Mouse (Mus musculus): ENCODE data around the gene Gm10188.

Gene Gm10188

DNA sequence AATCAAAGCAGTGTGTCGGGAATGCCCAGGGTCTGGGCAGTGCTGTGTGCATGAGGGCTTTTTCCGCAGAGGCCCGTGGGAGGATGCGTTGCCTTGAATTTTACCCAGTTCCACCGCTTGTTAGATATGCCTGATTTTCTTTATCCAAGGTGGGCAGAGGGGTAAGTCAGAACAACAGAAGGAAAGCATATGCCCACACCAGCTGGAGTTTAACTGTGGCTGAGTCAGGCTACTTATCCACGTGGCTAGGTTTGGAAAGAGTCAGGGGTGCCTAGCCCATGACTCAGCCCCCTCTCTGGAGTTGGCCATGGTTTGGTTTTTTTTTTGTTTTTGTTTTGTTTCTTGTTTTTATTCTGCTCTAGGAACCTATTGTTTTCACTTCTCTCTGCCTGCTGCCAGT, 30.3 kb downstream of the Gm10188 start:
- in situ Hi-C loops (cut with MboI; ENCODE audit: low pct_unique_long_range_greater_than_20kb in 1 of 2, low sequenced_read_pairs in 2 of 2, unreplicated experiment in 1 of 2), result no loop called here

DNA sequence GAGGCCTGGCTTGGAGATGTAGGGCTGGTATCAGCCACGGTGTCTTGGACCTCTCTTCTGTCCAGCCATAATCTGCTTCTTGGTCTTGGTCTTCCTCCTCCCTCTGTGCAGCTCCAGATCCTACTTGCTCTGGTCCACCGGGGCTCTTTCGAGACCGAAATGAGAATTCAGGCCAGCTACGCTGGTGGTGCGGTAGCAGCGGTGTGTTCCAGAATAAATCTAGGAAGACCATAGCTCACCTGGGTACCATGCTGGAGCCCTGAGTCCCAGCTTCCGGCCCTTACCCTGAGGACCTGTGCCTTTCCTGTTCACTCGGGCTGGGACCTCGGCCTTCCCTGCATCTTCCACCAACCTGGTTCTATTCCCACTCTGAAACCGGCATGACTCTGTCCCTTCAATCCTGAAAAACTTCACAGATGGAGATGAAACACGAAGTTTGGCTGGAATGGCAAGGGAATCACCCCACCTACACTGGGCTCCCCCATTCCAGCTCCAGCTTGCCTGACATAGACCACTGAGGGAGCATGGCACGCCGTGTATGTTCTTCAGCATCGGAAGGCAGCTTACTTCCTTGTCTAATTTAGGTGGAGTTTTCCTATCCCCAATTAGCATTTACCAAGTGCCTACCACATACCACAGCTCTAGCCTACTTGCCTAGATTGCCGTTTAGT, 31.0 kb downstream of the Gm10188 start:
- in situ Hi-C loops (cut with MboI; ENCODE audit: low pct_unique_long_range_greater_than_20kb in 1 of 2, low sequenced_read_pairs in 2 of 2, unreplicated experiment in 1 of 2), result no loop called here

DNA sequence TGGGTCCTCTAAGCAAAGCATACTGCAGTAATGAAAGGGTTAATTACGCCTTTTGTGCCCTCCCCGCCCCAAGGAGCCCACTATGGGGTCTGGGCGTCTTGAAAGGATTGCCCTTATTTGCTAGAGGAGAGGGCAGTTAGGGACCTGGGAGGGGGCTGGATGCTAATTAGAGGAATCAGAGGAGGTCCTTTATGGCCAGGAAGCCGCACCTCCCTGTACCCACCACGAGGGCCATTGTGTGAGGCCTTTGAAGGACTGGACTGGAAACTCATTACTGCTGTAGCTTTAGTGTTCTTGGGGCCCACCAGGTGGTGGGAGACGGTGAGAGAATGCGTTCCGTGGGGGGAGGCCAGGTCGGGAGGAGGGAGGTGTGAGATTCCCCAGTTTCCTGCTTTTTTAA, 31.9 kb downstream of the Gm10188 start:
- in situ Hi-C loops (cut with MboI; ENCODE audit: low pct_unique_long_range_greater_than_20kb in 1 of 2, low sequenced_read_pairs in 2 of 2, unreplicated experiment in 1 of 2), result no loop called here

DNA sequence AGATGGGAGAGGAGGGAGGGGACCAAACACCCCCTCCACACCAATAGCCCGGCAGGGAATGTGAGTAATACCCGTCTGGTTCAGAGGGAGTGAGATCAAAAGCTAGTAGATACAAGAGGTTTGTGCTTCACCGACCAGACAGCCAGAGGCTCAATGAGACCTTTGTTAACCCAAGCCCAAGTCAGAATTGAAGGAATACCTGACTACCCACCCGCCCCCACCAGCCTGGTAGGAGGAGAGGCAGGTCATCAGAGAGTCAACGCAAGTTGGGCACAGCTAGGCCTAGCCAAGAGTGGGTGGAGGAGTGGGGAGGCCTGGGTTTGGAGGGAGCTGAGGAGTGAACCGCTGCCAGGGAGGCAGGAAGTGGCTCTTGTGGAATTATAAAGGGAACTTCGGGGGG, 33.2 kb downstream of the Gm10188 start:
- in situ Hi-C loops (cut with MboI; ENCODE audit: low pct_unique_long_range_greater_than_20kb in 1 of 2, low sequenced_read_pairs in 2 of 2, unreplicated experiment in 1 of 2), result no loop called here

DNA sequence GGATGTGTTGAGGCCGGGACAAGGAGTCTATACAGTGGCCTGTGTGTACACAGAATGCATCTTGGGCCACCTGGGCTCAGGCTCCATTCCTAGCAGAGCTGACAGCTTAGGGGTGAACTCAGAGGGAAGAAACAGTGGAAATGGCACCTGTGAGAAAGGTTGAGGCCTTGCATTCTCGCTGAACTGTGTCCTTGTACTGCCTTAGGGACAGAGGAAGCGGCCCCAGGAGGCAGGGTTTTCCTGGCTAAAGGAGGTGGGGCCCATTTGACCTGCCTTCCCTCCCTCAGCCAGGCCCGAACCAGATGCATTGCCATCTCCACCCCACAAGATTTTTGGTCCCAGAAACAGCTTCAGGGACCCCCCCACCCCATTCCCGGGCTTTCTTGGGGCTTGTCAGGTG, 33.9 kb downstream of the Gm10188 start:
- in situ Hi-C loops (cut with MboI; ENCODE audit: low pct_unique_long_range_greater_than_20kb in 1 of 2, low sequenced_read_pairs in 2 of 2, unreplicated experiment in 1 of 2), result no loop called here

DNA sequence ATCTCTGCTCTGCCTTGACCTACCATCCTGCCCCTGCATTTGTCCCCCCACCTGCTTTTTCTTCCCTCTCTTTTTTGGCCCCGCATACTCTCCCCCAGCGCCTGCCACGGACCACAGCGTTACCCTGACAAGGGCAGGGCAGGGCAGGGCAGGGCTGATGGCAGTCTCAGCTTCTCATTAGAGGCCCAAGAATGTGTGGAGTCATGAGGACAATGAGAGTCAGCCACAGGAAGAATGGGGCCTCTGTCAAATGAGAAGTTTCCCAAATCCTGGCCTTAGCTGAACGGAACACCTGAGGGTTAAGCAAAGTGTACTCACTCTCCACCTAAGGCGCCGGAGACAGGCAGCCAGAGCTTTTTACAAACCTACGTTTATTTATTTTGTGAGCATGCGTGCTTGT, 34.5 kb downstream of the Gm10188 start:
- in situ Hi-C loops (cut with MboI; ENCODE audit: low pct_unique_long_range_greater_than_20kb in 1 of 2, low sequenced_read_pairs in 2 of 2, unreplicated experiment in 1 of 2), result no loop called here

DNA sequence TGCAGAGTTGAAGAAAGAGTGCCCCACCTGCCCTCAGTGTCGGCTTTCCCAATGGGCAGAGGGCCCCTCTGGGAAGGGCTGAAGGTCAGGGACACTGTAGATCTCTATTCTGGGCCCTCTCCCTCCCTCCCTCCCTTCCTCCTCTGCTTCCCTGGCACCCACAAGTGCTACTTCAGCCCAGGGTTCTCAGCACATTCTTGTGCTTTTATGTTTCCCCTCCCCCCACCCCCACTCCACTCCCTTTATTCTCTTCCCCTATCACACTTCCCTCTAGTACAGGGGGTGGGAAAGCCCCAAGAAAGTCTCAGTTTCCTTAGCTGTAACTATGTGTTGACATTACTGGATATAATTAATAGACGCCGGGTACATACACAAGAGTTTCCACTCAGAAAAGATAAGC, 34.9 kb downstream of the Gm10188 start:
- in situ Hi-C loops (cut with MboI; ENCODE audit: low pct_unique_long_range_greater_than_20kb in 1 of 2, low sequenced_read_pairs in 2 of 2, unreplicated experiment in 1 of 2), result no loop called here

GRCm38 (mm10) chr1:132193806-132194205, 35.8 kb downstream of the Gm10188 start:
- in situ Hi-C loops (cut with MboI; ENCODE audit: low pct_unique_long_range_greater_than_20kb in 1 of 2, low sequenced_read_pairs in 2 of 2, unreplicated experiment in 1 of 2), result no loop called here

DNA sequence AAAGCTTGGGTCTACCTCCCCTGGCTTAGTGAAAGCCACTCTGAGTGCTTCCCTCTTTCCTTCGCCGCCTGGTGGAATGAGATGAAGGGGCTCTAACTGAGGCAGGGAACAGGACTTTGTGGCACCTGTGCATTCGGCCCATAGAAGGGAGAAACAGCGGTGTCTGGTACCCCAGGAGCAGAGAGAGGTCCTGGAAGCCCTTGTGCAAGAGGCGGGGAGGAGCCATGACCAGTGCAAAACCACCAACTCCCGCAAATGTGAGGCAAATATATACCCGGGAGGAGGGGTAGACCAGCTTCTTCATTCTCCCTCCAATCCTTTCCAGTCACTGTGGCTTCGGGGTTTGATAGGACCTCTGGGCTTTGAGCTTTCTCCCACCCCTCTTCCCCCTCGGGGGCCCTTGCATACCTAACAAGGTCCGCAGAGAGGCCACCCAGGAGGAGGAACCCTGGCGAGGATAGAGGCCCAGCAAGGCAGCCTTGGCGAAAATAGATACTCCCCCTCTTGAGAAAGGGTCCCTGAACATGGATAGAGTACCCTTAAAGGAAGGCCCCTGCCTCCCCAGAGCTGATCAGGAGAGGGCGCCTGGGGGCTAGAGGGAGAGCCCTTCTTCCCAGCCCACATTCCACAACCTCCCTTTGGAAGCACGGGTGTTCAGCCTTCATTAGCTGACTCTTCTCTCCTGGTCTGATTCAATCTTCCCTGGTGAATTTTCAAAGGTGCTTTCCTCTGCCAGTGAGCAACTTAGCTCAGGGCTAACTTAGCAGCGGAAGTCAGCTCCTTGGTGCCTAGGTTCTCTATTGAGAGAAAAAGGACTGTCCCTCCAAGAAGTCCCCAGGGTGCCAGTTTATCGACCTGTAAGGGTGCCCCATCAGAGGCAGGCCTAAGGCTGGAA, 37.5 kb downstream of the Gm10188 start:
- in situ Hi-C loops (cut with MboI; ENCODE audit: low pct_unique_long_range_greater_than_20kb in 1 of 2, low sequenced_read_pairs in 2 of 2, unreplicated experiment in 1 of 2), result no loop called here

DNA sequence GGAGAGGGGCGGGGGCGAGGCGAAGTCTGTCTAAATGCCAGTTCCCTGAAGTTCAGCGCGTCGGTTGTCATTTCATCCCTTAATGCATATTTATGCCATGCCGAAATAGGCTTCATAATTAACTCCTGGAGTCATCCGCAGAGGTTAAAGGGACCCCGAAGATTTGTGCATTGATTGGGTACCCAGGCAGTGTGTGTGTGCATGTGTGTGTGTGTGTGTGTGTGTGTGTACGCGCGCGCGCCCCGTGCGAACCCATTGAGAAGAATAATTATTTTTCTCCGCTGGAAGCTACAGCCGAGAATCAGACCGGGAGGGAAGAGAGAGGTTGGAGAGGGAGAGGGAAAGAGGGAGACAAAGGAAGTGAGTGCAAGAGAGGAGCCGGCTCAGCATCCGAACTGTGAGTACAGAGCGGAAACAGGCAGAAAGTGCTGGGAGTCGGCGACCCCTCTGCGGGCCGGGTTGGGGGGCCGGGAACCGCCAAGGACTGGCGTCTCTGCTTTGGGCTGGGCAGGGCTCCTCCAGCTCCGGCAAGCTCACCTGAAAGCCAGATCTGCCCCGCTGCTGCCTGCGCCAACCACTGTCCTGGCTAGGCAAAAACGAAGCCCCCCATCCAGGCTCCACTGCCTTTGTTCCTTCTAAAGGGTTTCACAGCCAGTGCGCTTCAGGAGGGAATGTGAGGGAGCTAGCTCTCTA, 38.3 kb downstream of the Gm10188 start, which contains the start of the genes Lemd1 and AC124108.1:
Lemd1 (plus strand) TSS at position 339 of the 693 bp plus-strand sequence.
AC124108.1 (plus strand) TSS at position 365 of the 693 bp plus-strand sequence.
- in situ Hi-C loops (cut with MboI; ENCODE audit: low pct_unique_long_range_greater_than_20kb in 1 of 2, low sequenced_read_pairs in 2 of 2, unreplicated experiment in 1 of 2), result no loop called here

GRCm38 (mm10) chr1:132190621-132191092, 38.9 kb downstream of the Gm10188 start:
- in situ Hi-C loops (cut with MboI; ENCODE audit: low pct_unique_long_range_greater_than_20kb in 1 of 2, low sequenced_read_pairs in 2 of 2, unreplicated experiment in 1 of 2), result no loop called here

- in situ Hi-C loops (cut with MboI; ENCODE audit: low pct_unique_long_range_greater_than_20kb in 1 of 2, low sequenced_read_pairs in 2 of 2, unreplicated experiment in 1 of 2), result no loop called here
These were observed 39.5 kb downstream of the Gm10188 start for GRCm38 (mm10) chr1:132190040-132190513.

DNA sequence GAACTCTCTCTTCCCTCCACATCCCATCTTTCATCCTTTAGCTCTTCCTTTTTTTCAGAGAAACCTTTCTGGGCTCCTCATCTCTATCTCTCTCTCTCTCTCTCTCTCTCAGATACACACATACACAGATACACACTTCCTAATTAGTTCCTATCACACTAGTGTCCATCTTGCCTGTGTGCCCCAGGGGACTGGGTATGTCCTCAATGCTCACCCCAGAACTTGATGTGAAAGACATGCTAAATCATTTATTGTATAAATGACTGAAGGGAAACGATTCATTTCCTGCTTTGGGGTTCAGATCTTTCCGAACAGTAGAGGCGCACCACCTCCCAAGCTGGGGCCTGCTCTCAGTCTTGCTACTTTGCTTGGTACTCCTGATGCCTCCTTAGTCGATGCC, 40.3 kb downstream of the Gm10188 start:
- in situ Hi-C loops (cut with MboI; ENCODE audit: low pct_unique_long_range_greater_than_20kb in 1 of 2, low sequenced_read_pairs in 2 of 2, unreplicated experiment in 1 of 2), result no loop called here

DNA sequence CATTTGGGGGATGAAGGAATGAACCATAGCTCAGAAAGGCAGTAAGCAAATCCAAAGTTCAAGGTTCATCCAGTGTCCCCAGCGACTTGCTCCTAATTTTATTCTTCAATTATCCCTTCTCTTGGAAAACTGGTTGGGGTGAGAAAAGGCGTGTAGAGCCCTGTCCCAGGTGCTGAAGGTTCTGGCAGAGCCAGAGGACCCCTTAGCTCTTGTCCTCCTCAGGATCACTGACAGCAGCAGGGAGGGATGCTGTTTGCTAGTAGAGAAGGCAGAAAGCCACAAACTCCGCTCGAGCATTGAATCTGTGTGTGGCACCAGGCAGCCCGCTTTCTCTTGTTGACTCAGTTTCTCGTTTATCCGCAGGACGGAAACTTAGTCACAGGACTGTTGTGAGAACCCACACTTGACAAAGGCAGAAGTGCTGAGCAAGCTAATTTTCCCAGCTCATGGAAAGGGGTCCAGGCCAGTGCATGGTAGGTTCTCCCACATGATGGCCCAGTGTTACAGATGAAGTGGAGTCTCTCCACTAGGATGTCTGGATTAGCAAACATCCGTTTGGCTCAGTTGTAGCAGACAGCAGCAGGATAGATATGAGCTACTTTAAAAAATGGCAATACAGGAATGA, 41.0 kb downstream of the Gm10188 start:
- in situ Hi-C loops (cut with MboI; ENCODE audit: low pct_unique_long_range_greater_than_20kb in 1 of 2, low sequenced_read_pairs in 2 of 2, unreplicated experiment in 1 of 2), result no loop called here

- in situ Hi-C loops (cut with MboI; ENCODE audit: low pct_unique_long_range_greater_than_20kb in 1 of 2, low sequenced_read_pairs in 2 of 2, unreplicated experiment in 1 of 2), result no loop called here
These were observed 43.3 kb downstream of the Gm10188 start for GRCm38 (mm10) chr1:132186303-132186702.

All from mouse embryonic stem cell (cell line).